Mouse (Mus musculus): ENCODE data around the gene Dmac2.

DNA sequence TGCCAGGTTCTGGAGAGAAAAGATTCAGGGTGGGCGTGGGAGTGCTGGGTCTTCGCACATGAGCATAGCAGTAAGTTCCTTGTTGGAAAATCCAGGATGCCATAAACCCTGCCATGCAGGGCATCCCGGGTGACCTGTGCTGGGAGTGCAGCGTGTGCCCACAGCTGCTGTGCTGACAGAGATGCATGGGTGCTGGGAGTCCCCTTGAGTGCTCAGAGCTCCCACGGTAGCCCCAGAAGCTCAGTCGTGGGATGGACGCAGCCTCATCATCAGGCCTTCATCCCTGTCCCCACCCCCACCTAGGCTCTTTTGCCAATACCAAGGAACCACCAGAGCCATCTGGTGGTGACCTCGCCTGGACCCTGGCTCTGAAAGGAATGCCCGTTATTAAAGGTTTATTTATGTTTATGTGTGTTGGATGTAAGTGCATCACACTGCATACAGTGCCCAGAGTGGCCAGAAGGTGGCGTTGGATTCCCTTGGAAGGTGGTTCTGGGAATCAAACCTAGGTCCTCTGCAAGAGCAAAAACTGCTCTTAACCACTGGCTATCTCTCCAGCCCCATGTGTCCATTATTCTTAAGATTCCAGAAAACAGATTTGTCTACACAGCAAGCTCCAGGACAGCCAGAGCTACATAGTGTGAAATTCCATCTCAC lies 6.5 kb downstream of the Dmac2 start:
- TF ChIP-seq GATA1 (IDR thresholded peaks at IDR 0.05; ENCODE audit: borderline replicate concordance, low read length) (no peak), FLI1 (IDR thresholded peaks at IDR 0.05; ENCODE audit: low read length) (no peak)

All from megakaryocyte, embryonic 14.5 days (primary cell).